Mouse (Mus musculus) megakaryocyte, embryonic 14.5 days (primary cell): Measurements from ENCODE around the gene Rsph14. TPM values are rescaled to one million over a fixed set of nuclear protein-coding genes. Genes with fewer than 3 reads are reported as not detected.
"Not testable (repeated sequence)": the region's sequence is repeated elsewhere in the genome, so short reads cannot be mapped to it uniquely, and the experiment has no call there.

ENCODE experiments used
- H3K27me3 ChIP-seq: replicated peaks from 2 replicates; pipeline ENCODE3; 2012; ENCODE audit warnings: inconsistent platforms
- H3K36me3 ChIP-seq: replicated peaks from 2 replicates; pipeline ENCODE3; 2012; ENCODE audit warnings: low read length, inconsistent platforms, mixed read lengths
- H3K4me1 ChIP-seq: 2 replicates; pipeline ENCODE4 v1.6.1; 2012; ENCODE audit warnings: inconsistent platforms
- H3K4me3 ChIP-seq: replicated peaks from 2 replicates; pipeline ENCODE3; 2012; ENCODE audit warnings: moderate library complexity, mild to moderate bottlenecking, inconsistent platforms
- H3K9me3 ChIP-seq: 2 replicates; pipeline ENCODE4 v1.6.1; 2012; ENCODE audit warnings: inconsistent platforms
- FLI1 ChIP-seq: IDR thresholded peaks from 2 replicates; pipeline ENCODE4 v1.6.1; 2012; ENCODE audit warnings: low read length, inconsistent platforms, mixed read lengths
- GATA1 ChIP-seq: IDR thresholded peaks from 3 replicates; pipeline ENCODE4 v1.6.1; 2012; ENCODE audit warnings: mixed read lengths, low read length, inconsistent platforms, borderline replicate concordance
- polyA plus RNA-seq: library from polyadenylated mRNA; stranded (reverse); fragments of >175 nt; gene quantifications from 2 replicates; pipeline ENCODE4 v1.2.3, GENCODE M21; 2012; ENCODE audit warnings: low replicate concordance; ENCODE audit not compliant: insufficient read depth

Gene Rsph14
- polyA plus RNA-seq, 1 experiment, result not detected

GRCm38 (mm10) chr10:75054125-75054524, 21.7 kb upstream of the Rsph14 start:
- TF ChIP-seq FLI1 (no peak), GATA1 (no peak)
- peaks cover 21% of the 10 kb centered on the region for H3K36me3 ChIP-seq
- H3K27me3 ChIP-seq, result peaks cover 39% of the 10 kb centered on the region
- H3K9me3 ChIP-seq, result no peaks in the 10 kb centered on the region
- H3K4me3 ChIP-seq, result peak overlapping the region; percentile 76
- H3K4me1 ChIP-seq, result peaks cover 85% of the 10 kb centered on the region

- Histone ChIP-seq H3K36me3 (peaks cover 25% of the 10 kb centered on the region), H3K4me3 (no peak overlapping the region), H3K9me3 (no peaks in the 10 kb centered on the region), H3K27me3 (peaks cover 44% of the 10 kb centered on the region), H3K4me1 (peaks cover 85% of the 10 kb centered on the region)
- TF ChIP-seq FLI1 (no peak), GATA1 (no peak)
These were observed 21.3 kb upstream of the Rsph14 start for GRCm38 (mm10) chr10:75053655-75054054.

GRCm38 (mm10) chr10:75052902-75053301, 20.5 kb upstream of the Rsph14 start:
- H3K9me3 ChIP-seq, result no peaks in the 10 kb centered on the region
- TF ChIP-seq FLI1, result no peak
- TF ChIP-seq GATA1, result no peak

GRCm38 (mm10) chr10:75051364-75052074, 19.1 kb upstream of the Rsph14 start:
- no peak overlapping the region for H3K4me3 ChIP-seq
- peaks cover 3% of the 10 kb centered on the region; the same call in 1 of the 2 replicates for H3K9me3 ChIP-seq
- TF ChIP-seq GATA1 (no peak), FLI1 (no peak)
- H3K4me1 ChIP-seq, result peaks cover 69% of the 10 kb centered on the region
- H3K27me3 ChIP-seq, result peaks cover 61% of the 10 kb centered on the region
- H3K36me3 ChIP-seq, result peaks cover 43% of the 10 kb centered on the region

More at GRCm38 (mm10) chr10:75052902-75053301, 20.5 kb upstream of the Rsph14 start:
- Histone ChIP-seq H3K36me3 (peaks cover 31% of the 10 kb centered on the region), H3K4me1 (peaks cover 78% of the 10 kb centered on the region), H3K4me3 (no peak overlapping the region), H3K27me3 (peaks cover 49% of the 10 kb centered on the region)

GRCm38 (mm10) chr10:75048711-75049110, 16.3 kb upstream of the Rsph14 start:
- H3K4me1 ChIP-seq, result peaks cover 69% of the 10 kb centered on the region
- H3K9me3 ChIP-seq, result peaks cover 3% of the 10 kb centered on the region; the same call in 1 of the 2 replicates
- no peak for TF ChIP-seq FLI1
- no peak for TF ChIP-seq GATA1
- peaks cover 76% of the 10 kb centered on the region for H3K27me3 ChIP-seq
- H3K4me3 ChIP-seq, result no peak overlapping the region
- peaks cover 59% of the 10 kb centered on the region for H3K36me3 ChIP-seq

GRCm38 (mm10) chr10:75045831-75046230, 13.4 kb upstream of the Rsph14 start:
- Histone ChIP-seq H3K27me3 (peaks cover 51% of the 10 kb centered on the region), H3K9me3 (peaks cover 3% of the 10 kb centered on the region; the same call in 1 of the 2 replicates), H3K4me1 (peaks cover 65% of the 10 kb centered on the region), H3K36me3 (peaks cover 62% of the 10 kb centered on the region), H3K4me3 (no peak overlapping the region)
- TF ChIP-seq FLI1 (no peak), GATA1 (no peak)

- Histone ChIP-seq H3K36me3 (peaks cover 53% of the 10 kb centered on the region), H3K4me3 (peak overlapping the region; percentile 33), H3K9me3 (peaks cover 3% of the 10 kb centered on the region; the same call in 1 of the 2 replicates), H3K27me3 (peaks cover 42% of the 10 kb centered on the region), H3K4me1 (peaks cover 62% of the 10 kb centered on the region)
- no peak for TF ChIP-seq GATA1
- no peak for TF ChIP-seq FLI1
These were observed 12.1 kb upstream of the Rsph14 start for GRCm38 (mm10) chr10:75044459-75044858.

- not testable (repeated sequence) for H3K9me3 ChIP-seq, H3K4me3 ChIP-seq
- Histone ChIP-seq H3K27me3 (peaks cover 23% of the 10 kb centered on the region), H3K36me3 (peaks cover 32% of the 10 kb centered on the region), H3K4me1 (peaks cover 69% of the 10 kb centered on the region)
These were observed 9.7 kb upstream of the Rsph14 start for GRCm38 (mm10) chr10:75042060-75042459.

- H3K9me3 ChIP-seq, result no peaks in the 10 kb centered on the region
These were observed 4.5 kb upstream of the Rsph14 start, which contains the start of gene Rab36 for GRCm38 (mm10) chr10:75036883-75037379. Rab36 (plus strand) TSS chr10:75037058.

More at GRCm38 (mm10) chr10:75036883-75037379, 4.5 kb upstream of the Rsph14 start, which contains the start of gene Rab36:
- TF ChIP-seq FLI1, result no peak
- no peak for TF ChIP-seq GATA1
- Histone ChIP-seq H3K4me1 (peaks cover 66% of the 10 kb centered on the region), H3K4me3 (peak within 1 kb of the TSS; percentile 88), H3K36me3 (peaks cover 3% of the 10 kb centered on the region), H3K27me3 (peaks cover 2% of the 10 kb centered on the region)
